Mouse (Mus musculus): ENCODE data around the gene Slc45a3. TPM values are rescaled to one million over a fixed set of nuclear protein-coding genes. Genes with fewer than 3 reads are reported as not detected.

Slc45a3 gene
- polyA plus RNA-seq, 1 experiment from 2014 or later: 30.2 TPM

- Histone ChIP-seq H3K27me3 (no peaks in the 10 kb centered on the region), H3K9ac (replicated peaks) (no peak overlapping the region), H3K4me2 (replicated peaks) (no peak overlapping the region), H3K9me3 (no peaks in the 10 kb centered on the region), H3K27ac (replicated peaks) (no peak overlapping the region), H3K4me1 (peaks cover 6% of the 10 kb centered on the region; the same call in 1 of the 2 replicates), H3K4me3 (no peak overlapping the region), H3K36me3 (peaks cover 47% of the 10 kb centered on the region)
- WGBS: 95% methylated on average over 1 of the region's 1 CpGs
- no peak for ATAC-seq (ENCODE audit: low FRiP score, low read depth)
These were observed 52.0 kb downstream of the Slc45a3 start for GRCm38 (mm10) chr1:132014800-132015199.

DNA sequence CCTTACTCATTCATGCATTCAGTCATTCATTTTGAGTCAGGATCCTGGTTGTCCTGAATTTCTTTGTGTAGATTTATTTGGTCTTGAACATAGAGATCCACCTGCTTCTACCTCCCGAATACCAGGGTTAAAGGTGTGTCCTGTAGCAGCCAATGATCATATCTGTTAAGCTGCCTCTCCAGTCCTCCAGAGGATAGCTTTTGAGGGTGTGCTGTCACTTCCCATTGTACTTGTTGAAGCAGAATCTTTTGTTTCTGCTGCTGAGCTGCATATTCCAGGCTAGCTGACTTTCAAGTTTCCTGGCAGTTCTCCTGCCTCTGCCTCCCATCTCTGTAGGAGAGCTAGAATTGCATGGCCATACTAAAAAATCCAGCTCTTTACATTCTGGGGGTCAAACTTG lies 53.9 kb downstream of the Slc45a3 start:
- Histone ChIP-seq H3K36me3 (peaks cover 62% of the 10 kb centered on the region), H3K27ac (replicated peaks) (no peak overlapping the region), H3K4me3 (no peak overlapping the region), H3K9me3 (no peaks in the 10 kb centered on the region), H3K27me3 (no peaks in the 10 kb centered on the region), H3K4me2 (replicated peaks) (no peak overlapping the region), H3K9ac (replicated peaks) (no peak overlapping the region), H3K4me1 (no peaks in the 10 kb centered on the region)
- WGBS: 100% methylated on average over 1 of the region's 1 CpGs
- ATAC-seq (ENCODE audit: low FRiP score, low read depth): no peak

DNA sequence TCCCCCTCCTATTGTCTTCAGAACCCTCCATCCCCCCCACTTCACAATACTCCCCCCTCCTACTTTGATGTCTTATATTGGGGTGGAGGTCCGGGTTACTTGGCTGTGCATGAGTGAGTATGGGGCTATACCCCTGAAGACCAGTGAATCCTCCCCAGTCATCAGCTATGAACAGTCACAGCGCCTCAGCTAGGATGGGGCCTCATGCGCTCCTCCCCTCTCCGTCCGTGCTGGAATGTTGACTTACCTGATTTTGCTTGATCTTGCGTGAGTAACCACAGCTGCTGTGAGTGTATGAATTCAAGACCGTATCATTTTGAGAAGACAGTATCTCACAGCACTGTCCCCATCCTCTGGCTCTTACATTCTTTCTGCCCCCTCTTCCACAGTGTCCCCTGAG lies 57.1 kb downstream of the Slc45a3 start:
- H3K36me3 ChIP-seq: peaks cover 78% of the 10 kb centered on the region

GRCm38 (mm10) chr1:132022107-132022506 lies 59.3 kb downstream of the Slc45a3 start:
- no peak for ATAC-seq (ENCODE audit: low FRiP score, low read depth)
- Histone ChIP-seq H3K36me3 (peaks cover 83% of the 10 kb centered on the region), H3K4me1 (no peaks in the 10 kb centered on the region), H3K4me3 (no peak overlapping the region), H3K27ac (replicated peaks) (no peak overlapping the region), H3K4me2 (replicated peaks) (no peak overlapping the region), H3K9ac (replicated peaks) (no peak overlapping the region), H3K9me3 (no peaks in the 10 kb centered on the region), H3K27me3 (no peaks in the 10 kb centered on the region)
- 78% methylated on average over 3 of the region's 3 CpGs for WGBS

More for the DNA sequence above, 57.1 kb downstream of the Slc45a3 start:
- no peaks in the 10 kb centered on the region for H3K27me3 ChIP-seq
- H3K27ac ChIP-seq (replicated peaks): no peak overlapping the region
- H3K4me2 ChIP-seq (replicated peaks): no peak overlapping the region
- WGBS: 93% methylated on average over 7 of the region's 7 CpGs
- no peak for ATAC-seq (ENCODE audit: low FRiP score, low read depth)
- no peaks in the 10 kb centered on the region for H3K4me1 ChIP-seq
- no peak overlapping the region for H3K4me3 ChIP-seq
- no peaks in the 10 kb centered on the region for H3K9me3 ChIP-seq
- no peak overlapping the region for H3K9ac ChIP-seq (replicated peaks)

DNA sequence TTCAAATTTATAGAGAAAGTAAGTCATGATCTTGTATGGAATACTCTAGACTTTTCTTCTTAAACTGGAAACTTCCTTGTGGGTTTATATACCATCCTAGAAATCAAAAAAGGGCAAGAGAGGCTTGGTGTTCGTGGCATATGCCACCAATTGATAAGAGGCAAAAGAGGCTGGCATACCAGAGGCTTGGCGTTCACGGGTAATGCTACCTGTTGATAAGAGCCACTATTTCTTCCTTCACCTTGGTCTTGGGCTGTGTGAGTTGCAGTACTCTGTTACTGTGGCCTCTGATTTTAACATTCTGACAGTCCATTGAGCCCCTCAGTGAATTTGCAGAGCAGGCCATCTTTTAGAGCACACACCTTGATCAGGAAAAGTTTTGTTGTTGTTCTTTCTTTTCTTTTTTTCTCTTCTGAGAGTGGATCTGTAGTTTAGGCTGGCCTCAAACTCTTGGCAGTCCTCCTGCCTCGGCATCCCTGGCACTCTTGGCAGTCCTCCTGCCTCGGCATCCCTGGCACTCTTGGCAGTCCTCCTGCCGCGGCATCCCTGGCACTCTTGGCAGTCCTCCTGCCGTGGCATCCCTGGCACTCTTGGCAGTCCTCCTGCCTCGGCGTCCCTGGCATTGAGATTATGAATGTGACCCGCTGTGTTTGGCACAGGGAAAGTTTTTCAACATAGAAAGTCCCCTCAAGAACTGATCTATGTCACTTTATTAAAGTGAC lies 64.3 kb downstream of the Slc45a3 start:
- H3K36me3 ChIP-seq: peaks cover 57% of the 10 kb centered on the region
- H3K4me2 ChIP-seq (replicated peaks): no peak overlapping the region
- ATAC-seq (ENCODE audit: low FRiP score, low read depth): no peak
- no peak overlapping the region for H3K4me3 ChIP-seq
- H3K9ac ChIP-seq (replicated peaks): no peak overlapping the region
- H3K9me3 ChIP-seq: no peaks in the 10 kb centered on the region
- H3K27ac ChIP-seq (replicated peaks): no peak overlapping the region
- no peaks in the 10 kb centered on the region for H3K27me3 ChIP-seq
- 95% methylated on average over 11 of the region's 11 CpGs for WGBS
- no peaks in the 10 kb centered on the region for H3K4me1 ChIP-seq

DNA sequence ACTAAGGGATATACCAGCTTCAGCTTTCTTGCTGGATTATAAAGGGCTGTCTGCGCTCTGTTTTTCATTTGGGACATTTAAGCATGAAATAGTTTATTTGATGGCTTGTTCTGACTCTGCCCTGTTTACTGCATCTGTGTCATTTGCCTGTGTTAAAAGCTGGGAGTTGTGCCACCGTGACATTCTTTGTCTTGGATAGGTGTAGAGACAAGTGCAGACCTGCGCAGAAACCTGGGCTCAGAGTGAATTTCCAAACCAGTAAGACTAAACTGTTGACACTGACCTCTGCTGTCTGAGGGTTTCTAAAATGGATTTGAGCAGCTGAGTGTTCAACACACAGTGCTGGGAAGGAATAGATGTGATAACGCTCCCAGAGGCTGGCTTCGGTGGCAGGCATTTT lies 65.2 kb downstream of the Slc45a3 start:
- Histone ChIP-seq H3K9ac (replicated peaks) (no peak overlapping the region), H3K4me1 (no peaks in the 10 kb centered on the region), H3K27me3 (no peaks in the 10 kb centered on the region), H3K36me3 (peaks cover 57% of the 10 kb centered on the region), H3K9me3 (no peaks in the 10 kb centered on the region), H3K4me2 (replicated peaks) (no peak overlapping the region), H3K27ac (replicated peaks) (no peak overlapping the region), H3K4me3 (no peak overlapping the region)
- 92% methylated on average over 5 of the region's 5 CpGs for WGBS
- ATAC-seq (ENCODE audit: low FRiP score, low read depth): no peak

DNA sequence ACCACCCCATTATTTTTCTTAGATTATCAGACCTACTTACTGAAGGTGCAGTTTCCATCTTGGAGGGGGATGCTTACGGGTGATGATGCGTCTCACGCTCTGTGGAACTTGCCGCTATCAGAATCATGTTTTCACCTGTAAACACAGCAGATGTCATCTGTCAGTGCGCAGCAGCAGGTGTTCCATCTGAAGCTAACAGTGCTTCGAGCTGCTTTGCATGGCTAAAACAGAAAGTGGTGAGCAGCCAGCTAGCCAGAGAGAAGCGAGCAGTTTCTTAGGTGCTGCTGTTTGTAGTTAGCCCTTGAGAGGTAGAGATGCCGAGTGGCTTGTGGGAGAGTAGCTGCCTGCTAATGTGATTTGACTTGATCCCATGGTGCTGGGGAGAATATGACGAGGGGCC lies 65.6 kb downstream of the Slc45a3 start:
- Histone ChIP-seq H3K4me1 (no peaks in the 10 kb centered on the region), H3K27me3 (no peaks in the 10 kb centered on the region), H3K4me2 (replicated peaks) (no peak overlapping the region), H3K9me3 (no peaks in the 10 kb centered on the region), H3K36me3 (peaks cover 57% of the 10 kb centered on the region), H3K4me3 (no peak overlapping the region), H3K9ac (replicated peaks) (no peak overlapping the region), H3K27ac (replicated peaks) (no peak overlapping the region)
- ATAC-seq (ENCODE audit: low FRiP score, low read depth): no peak
- WGBS: 93% methylated on average over 9 of the region's 9 CpGs

- no peak overlapping the region for H3K4me3 ChIP-seq
- ATAC-seq (ENCODE audit: low FRiP score, low read depth): no peak
- H3K4me1 ChIP-seq: no peaks in the 10 kb centered on the region
- no peak overlapping the region for H3K9ac ChIP-seq (replicated peaks)
- no peak overlapping the region for H3K27ac ChIP-seq (replicated peaks)
- no peaks in the 10 kb centered on the region for H3K27me3 ChIP-seq
- H3K9me3 ChIP-seq: no peaks in the 10 kb centered on the region
- peaks cover 50% of the 10 kb centered on the region for H3K36me3 ChIP-seq
- WGBS: 62% methylated on average over 2 of the region's 2 CpGs
- no peak overlapping the region for H3K4me2 ChIP-seq (replicated peaks)
These were observed 67.8 kb downstream of the Slc45a3 start for GRCm38 (mm10) chr1:132030574-132030973.

- no peaks in the 10 kb centered on the region for H3K27me3 ChIP-seq
- 95% methylated on average over 7 of the region's 7 CpGs for WGBS
- no peak overlapping the region for H3K27ac ChIP-seq (replicated peaks)
- H3K4me2 ChIP-seq (replicated peaks): no peak overlapping the region
- ATAC-seq (ENCODE audit: low FRiP score, low read depth): no peak
- H3K36me3 ChIP-seq: peaks cover 38% of the 10 kb centered on the region
- H3K9ac ChIP-seq (replicated peaks): no peak overlapping the region
- no peak overlapping the region for H3K4me3 ChIP-seq
- H3K4me1 ChIP-seq: no peaks in the 10 kb centered on the region
- no peaks in the 10 kb centered on the region for H3K9me3 ChIP-seq
These were observed 69.4 kb downstream of the Slc45a3 start for GRCm38 (mm10) chr1:132032172-132032571.

Other genes with a start within 250 kb of the Slc45a3 start
- not detected in 2 replicates for gene Slc26a9, start 218.9 kb upstream of the Slc45a3 start, polyA plus RNA-seq (2016; fragmentation: Nextera tagmentation; extraction: Ambion mirVana)
- 0.18 and 0.82 TPM in 2 replicates for gene Pm20d1, start 165.6 kb upstream of the Slc45a3 start, polyA plus RNA-seq (2016; fragmentation: Nextera tagmentation; extraction: Ambion mirVana)
- 13.3 and 13.9 TPM in 2 replicates for gene Slc41a1, start 135.5 kb upstream of the Slc45a3 start, polyA plus RNA-seq (2016; fragmentation: Nextera tagmentation; extraction: Ambion mirVana)
- 10.0 and 13.8 TPM in 2 replicates for gene Rab29, start 95.7 kb upstream of the Slc45a3 start, polyA plus RNA-seq (2016; fragmentation: Nextera tagmentation; extraction: Ambion mirVana)
- gene Nucks1, start 52.4 kb upstream of the Slc45a3 start, polyA plus RNA-seq (2016; fragmentation: Nextera tagmentation; extraction: Ambion mirVana): 102 and 118 TPM in 2 replicates
- 18.9 and 19.9 TPM in 2 replicates for gene Elk4, start 44.6 kb downstream of the Slc45a3 start, polyA plus RNA-seq (2016; fragmentation: Nextera tagmentation; extraction: Ambion mirVana)
- 16.5 and 18.8 TPM in 2 replicates for gene Mfsd4a, start 105.1 kb downstream of the Slc45a3 start, polyA plus RNA-seq (2016; fragmentation: Nextera tagmentation; extraction: Ambion mirVana)
- 0.56 and 1.6 TPM in 2 replicates for gene Cdk18, start 176.7 kb downstream of the Slc45a3 start, polyA plus RNA-seq (2016; fragmentation: Nextera tagmentation; extraction: Ambion mirVana)
- 13.4 and 15.6 TPM in 2 replicates for gene Lemd1, start 228.5 kb downstream of the Slc45a3 start, polyA plus RNA-seq (2016; fragmentation: Nextera tagmentation; extraction: Ambion mirVana)
- 6.1 and 7.9 TPM in 2 replicates for gene AC124108.1, start 228.5 kb downstream of the Slc45a3 start, polyA plus RNA-seq (2016; fragmentation: Nextera tagmentation; extraction: Ambion mirVana)

All from midbrain, embryonic 12.5 days (tissue).